Mouse (Mus musculus) bone marrow, adult 2 months (tissue): ENCODE data around the gene Atp4a.

Source experiments
- CTCF ChIP-seq: fragments of 200-500 bp; IDR thresholded peaks from 2 replicates; pipeline ENCODE4 v1.5.1; 2011; ENCODE audit warnings: low read length, control low read depth; ENCODE audit not compliant: control insufficient read depth, insufficient read depth
- POLR2A ChIP-seq: fragments of 200-500 bp; IDR thresholded peaks from 2 replicates; pipeline ENCODE4 v1.6.1; 2011; ENCODE audit warnings: low read depth, mild to moderate bottlenecking, control low read depth, low read length, borderline replicate concordance; ENCODE audit not compliant: control insufficient read depth

GRCm38 (mm10) chr7:30717716-30718046, 5.7 kb downstream of the Atp4a start:
- no peak for TF ChIP-seq CTCF
- no peak for TF ChIP-seq POLR2A
